Mouse (Mus musculus): ENCODE results near the gene Gm20388. TPM values are rescaled to one million over a fixed set of nuclear protein-coding genes. Genes with fewer than 3 reads are reported as not detected.
A peak's percentile ranks its signal among the peaks of the same experiment; 100 is the strongest.

Gene Gm20388
- polyA plus RNA-seq, 1 experiment from 2014 or later, result 12.4 TPM

- Histone ChIP-seq H3K4me2 (ENCODE audit: low read length) (peak overlapping the region; percentile 96), H3K4me3 (ENCODE audit: low read length) (peak overlapping the region; percentile 63), H3K36me3 (ENCODE audit: control insufficient read depth, insufficient read depth, low read length) (no peaks in the 10 kb centered on the region), H3K9ac (ENCODE audit: low read depth, low read length) (no peak overlapping the region), H3K27ac (ENCODE audit: low read depth, low read length) (no peak overlapping the region), H3K27me3 (replicated peaks; ENCODE audit: control insufficient read depth, insufficient read depth, low read length) (no peaks in the 10 kb centered on the region), H3K9me3 (ENCODE audit: control insufficient read depth, low read length) (no peaks in the 10 kb centered on the region), H3K4me1 (ENCODE audit: control insufficient read depth, insufficient read depth, low read depth, low read length) (peaks cover 26% of the 10 kb centered on the region)
- 85% methylated on average over 9 of the region's 9 CpGs for WGBS
- no peak for ATAC-seq
These were observed 1994.4 kb downstream of the Gm20388 start for GRCm38 (mm10) chr8:121904999-121905398.

GRCm38 (mm10) chr8:121905420-121905819 is 1994.8 kb downstream of the Gm20388 start:
- no peak overlapping the region for H3K27ac ChIP-seq (ENCODE audit: low read depth, low read length)
- peak overlapping the region; percentile 63 for H3K4me3 ChIP-seq (ENCODE audit: low read length)
- no peaks in the 10 kb centered on the region for H3K36me3 ChIP-seq (ENCODE audit: control insufficient read depth, insufficient read depth, low read length)
- peak overlapping the region; percentile 96 for H3K4me2 ChIP-seq (ENCODE audit: low read length)
- peaks cover 26% of the 10 kb centered on the region for H3K4me1 ChIP-seq (ENCODE audit: control insufficient read depth, insufficient read depth, low read depth, low read length)
- no peak for ATAC-seq
- no peak overlapping the region; the same call in 1 of the 2 replicates for H3K9ac ChIP-seq (ENCODE audit: low read depth, low read length)
- H3K9me3 ChIP-seq (ENCODE audit: control insufficient read depth, low read length), result no peaks in the 10 kb centered on the region
- WGBS, result 67% methylated on average over 1 of the region's 1 CpGs
- H3K27me3 ChIP-seq (replicated peaks; ENCODE audit: control insufficient read depth, insufficient read depth, low read length), result no peaks in the 10 kb centered on the region

- peak overlapping the region; percentile 63 for H3K4me3 ChIP-seq (ENCODE audit: low read length)
- 21% methylated on average over 5 of the region's 5 CpGs for WGBS
- no peaks in the 10 kb centered on the region for H3K27me3 ChIP-seq (replicated peaks; ENCODE audit: control insufficient read depth, insufficient read depth, low read length)
- no peak for ATAC-seq
- H3K4me1 ChIP-seq (ENCODE audit: control insufficient read depth, insufficient read depth, low read depth, low read length), result peaks cover 26% of the 10 kb centered on the region
- peak overlapping the region; percentile 72 for H3K9ac ChIP-seq (ENCODE audit: low read depth, low read length)
- no peak overlapping the region for H3K27ac ChIP-seq (ENCODE audit: low read depth, low read length)
- no peaks in the 10 kb centered on the region for H3K9me3 ChIP-seq (ENCODE audit: control insufficient read depth, low read length)
- H3K4me2 ChIP-seq (ENCODE audit: low read length), result peak overlapping the region; percentile 96
- H3K36me3 ChIP-seq (ENCODE audit: control insufficient read depth, insufficient read depth, low read length), result no peaks in the 10 kb centered on the region
These were observed 1995.2 kb downstream of the Gm20388 start for GRCm38 (mm10) chr8:121905864-121906263.

- Histone ChIP-seq H3K4me1 (ENCODE audit: control insufficient read depth, insufficient read depth, low read depth, low read length) (peaks cover 23% of the 10 kb centered on the region), H3K4me3 (ENCODE audit: low read length) (peak overlapping the region; percentile 63), H3K27ac (ENCODE audit: low read depth, low read length) (peak overlapping the region; percentile 71), H3K9ac (ENCODE audit: low read depth, low read length) (peak overlapping the region; percentile 72), H3K27me3 (replicated peaks; ENCODE audit: control insufficient read depth, insufficient read depth, low read length) (no peaks in the 10 kb centered on the region), H3K4me2 (ENCODE audit: low read length) (peak overlapping the region; percentile 96), H3K9me3 (ENCODE audit: control insufficient read depth, low read length) (no peaks in the 10 kb centered on the region), H3K36me3 (ENCODE audit: control insufficient read depth, insufficient read depth, low read length) (no peaks in the 10 kb centered on the region)
- WGBS, result under 1% methylated on average over 68 of the region's 72 CpGs
- peak; percentile 60 for ATAC-seq
These were observed 1996.2 kb downstream of the Gm20388 start for GRCm38 (mm10) chr8:121906542-121907512.

- H3K4me3 ChIP-seq (ENCODE audit: low read length), result peak within 1 kb of the TSS; percentile 63
- peak within 1 kb of the TSS; percentile 96 for H3K4me2 ChIP-seq (ENCODE audit: low read length)
- under 1% methylated on average over 57 of the region's 61 CpGs for WGBS
- H3K9ac ChIP-seq (ENCODE audit: low read depth, low read length), result peak within 1 kb of the TSS; percentile 72
- no peaks in the 10 kb centered on the region for H3K9me3 ChIP-seq (ENCODE audit: control insufficient read depth, low read length)
- H3K27me3 ChIP-seq (replicated peaks; ENCODE audit: control insufficient read depth, insufficient read depth, low read length), result no peaks in the 10 kb centered on the region
- peaks cover 22% of the 10 kb centered on the region for H3K4me1 ChIP-seq (ENCODE audit: control insufficient read depth, insufficient read depth, low read depth, low read length)
- no peaks in the 10 kb centered on the region for H3K36me3 ChIP-seq (ENCODE audit: control insufficient read depth, insufficient read depth, low read length)
- peak within 1 kb of the TSS; percentile 71 for H3K27ac ChIP-seq (ENCODE audit: low read depth, low read length)
- ATAC-seq, result peak; percentile 93
These were observed 1997.1 kb downstream of the Gm20388 start, which contains the start of gene Slc7a5 for GRCm38 (mm10) chr8:121907587-121908248. Gene Slc7a5 (minus strand): TSS chr8:121907694.

- H3K27me3 ChIP-seq (replicated peaks; ENCODE audit: control insufficient read depth, insufficient read depth, low read length), result no peaks in the 10 kb centered on the region
- no peak for ATAC-seq
- H3K27ac ChIP-seq (ENCODE audit: low read depth, low read length), result no peak overlapping the region
- no peak overlapping the region; the same call in 1 of the 2 replicates for H3K4me3 ChIP-seq (ENCODE audit: low read length)
- peaks cover 22% of the 10 kb centered on the region for H3K4me1 ChIP-seq (ENCODE audit: control insufficient read depth, insufficient read depth, low read depth, low read length)
- H3K4me2 ChIP-seq (ENCODE audit: low read length), result peak overlapping the region; percentile 96
- no peak overlapping the region for H3K9ac ChIP-seq (ENCODE audit: low read depth, low read length)
- 70% methylated on average over 8 of the region's 8 CpGs for WGBS
- H3K36me3 ChIP-seq (ENCODE audit: control insufficient read depth, insufficient read depth, low read length), result no peaks in the 10 kb centered on the region
- H3K9me3 ChIP-seq (ENCODE audit: control insufficient read depth, low read length), result no peaks in the 10 kb centered on the region
These were observed 1997.9 kb downstream of the Gm20388 start for GRCm38 (mm10) chr8:121908378-121909147.

- no peak for ATAC-seq
- no peaks in the 10 kb centered on the region for H3K27me3 ChIP-seq (replicated peaks; ENCODE audit: control insufficient read depth, insufficient read depth, low read length)
- no peaks in the 10 kb centered on the region for H3K36me3 ChIP-seq (ENCODE audit: control insufficient read depth, insufficient read depth, low read length)
- H3K9ac ChIP-seq (ENCODE audit: low read depth, low read length), result no peak overlapping the region
- peaks cover 20% of the 10 kb centered on the region for H3K4me1 ChIP-seq (ENCODE audit: control insufficient read depth, insufficient read depth, low read depth, low read length)
- no peaks in the 10 kb centered on the region for H3K9me3 ChIP-seq (ENCODE audit: control insufficient read depth, low read length)
- H3K27ac ChIP-seq (ENCODE audit: low read depth, low read length), result no peak overlapping the region
- no peak overlapping the region for H3K4me2 ChIP-seq (ENCODE audit: low read length)
- WGBS, result 76% methylated on average over 8 of the region's 8 CpGs
- H3K4me3 ChIP-seq (ENCODE audit: low read length), result no peak overlapping the region
These were observed 1998.5 kb downstream of the Gm20388 start for GRCm38 (mm10) chr8:121909148-121909541.

GRCm38 (mm10) chr8:121909663-121910062 is 1999.0 kb downstream of the Gm20388 start:
- Histone ChIP-seq H3K9ac (ENCODE audit: low read depth, low read length) (no peak overlapping the region), H3K4me3 (ENCODE audit: low read length) (no peak overlapping the region), H3K9me3 (ENCODE audit: control insufficient read depth, low read length) (no peaks in the 10 kb centered on the region), H3K36me3 (ENCODE audit: control insufficient read depth, insufficient read depth, low read length) (no peaks in the 10 kb centered on the region), H3K27me3 (replicated peaks; ENCODE audit: control insufficient read depth, insufficient read depth, low read length) (no peaks in the 10 kb centered on the region), H3K4me1 (ENCODE audit: control insufficient read depth, insufficient read depth, low read depth, low read length) (peaks cover 20% of the 10 kb centered on the region), H3K27ac (ENCODE audit: low read depth, low read length) (no peak overlapping the region), H3K4me2 (ENCODE audit: low read length) (no peak overlapping the region)
- no peak for ATAC-seq
- 4% methylated on average over 6 of the region's 6 CpGs for WGBS
